Mouse (Mus musculus): ENCODE data around the gene Clp1. TPM values are rescaled to one million over a fixed set of nuclear protein-coding genes. Genes with fewer than 3 reads are reported as not detected.
"Not testable (repeated sequence)": the region's sequence is repeated elsewhere in the genome, so short reads cannot be mapped to it uniquely, and the experiment has no call there.

The Clp1 gene
- polyA plus RNA-seq, 1 experiment from 2014 or later = 39.9 TPM

- H3K4me3 ChIP-seq (replicated peaks) = peak overlapping the region; percentile 52
- no peak for ATAC-seq (ENCODE audit: low FRiP score)
- peaks cover 11% of the 10 kb centered on the region for H3K36me3 ChIP-seq (replicated peaks)
- peak overlapping the region; percentile 59 for H3K4me2 ChIP-seq
- H3K27ac ChIP-seq = peak overlapping the region; percentile 76; the same call in 1 of the 2 replicates
- peak overlapping the region; percentile 45 for H3K9ac ChIP-seq
- H3K4me1 ChIP-seq = peaks cover 80% of the 10 kb centered on the region
- H3K9me3 ChIP-seq = no peaks in the 10 kb centered on the region
- WGBS = 5% methylated on average over 27 of the region's 27 CpGs
- no peaks in the 10 kb centered on the region for H3K27me3 ChIP-seq
Observed at GRCm38 (mm10) chr2:84736312-84737161, 9.4 kb upstream of the Clp1 start.

- H3K9ac ChIP-seq = peak overlapping the region; percentile 70
- H3K9me3 ChIP-seq = no peaks in the 10 kb centered on the region
- H3K36me3 ChIP-seq (replicated peaks) = 0 out of 2 replicates have a peak, but pooled peaks cover 4% of the 10 kb centered on the region
- no peaks in the 10 kb centered on the region for H3K27me3 ChIP-seq
- ATAC-seq (ENCODE audit: low FRiP score) = no peak
- WGBS = 17% methylated on average over 7 of the region's 7 CpGs
- H3K4me2 ChIP-seq = peak overlapping the region; percentile 59
- H3K4me1 ChIP-seq = peaks cover 69% of the 10 kb centered on the region
- H3K27ac ChIP-seq = peak overlapping the region; percentile 81
- peak overlapping the region; percentile 52 for H3K4me3 ChIP-seq (replicated peaks)
Observed at GRCm38 (mm10) chr2:84735346-84735920, 8.3 kb upstream of the Clp1 start.

GRCm38 (mm10) chr2:84734919-84735318 lies 7.8 kb upstream of the Clp1 start:
- Histone ChIP-seq H3K4me2 (peak overlapping the region; percentile 59), H3K36me3 (replicated peaks) (0 out of 2 replicates have a peak, but pooled peaks cover 2% of the 10 kb centered on the region), H3K9me3 (no peaks in the 10 kb centered on the region), H3K4me3 (replicated peaks) (peak overlapping the region; percentile 52), H3K4me1 (peaks cover 64% of the 10 kb centered on the region), H3K9ac (peak overlapping the region; percentile 70), H3K27me3 (no peaks in the 10 kb centered on the region), H3K27ac (peak overlapping the region; percentile 81)
- no peak for ATAC-seq (ENCODE audit: low FRiP score)
- 3% methylated on average over 2 of the region's 2 CpGs for WGBS

GRCm38 (mm10) chr2:84734351-84734864 lies 7.3 kb upstream of the Clp1 start:
- ATAC-seq (ENCODE audit: low FRiP score) = peak; percentile 59
- peaks cover 59% of the 10 kb centered on the region for H3K4me1 ChIP-seq
- peak overlapping the region; percentile 52 for H3K4me3 ChIP-seq (replicated peaks)
- H3K4me2 ChIP-seq = peak overlapping the region; percentile 59
- 0% methylated on average over 11 of the region's 11 CpGs for WGBS
- H3K9me3 ChIP-seq = no peaks in the 10 kb centered on the region
- peak overlapping the region; percentile 81 for H3K27ac ChIP-seq
- peak overlapping the region; percentile 70 for H3K9ac ChIP-seq
- H3K36me3 ChIP-seq (replicated peaks) = no peaks in the 10 kb centered on the region
- H3K27me3 ChIP-seq = no peaks in the 10 kb centered on the region

- peaks cover 52% of the 10 kb centered on the region for H3K4me1 ChIP-seq
- ATAC-seq (ENCODE audit: low FRiP score) = peak; percentile 63
- under 1% methylated on average over 8 of the region's 8 CpGs for WGBS
Observed at GRCm38 (mm10) chr2:84733579-84734300, 6.6 kb upstream of the Clp1 start, which contains the start of gene Ypel4. Gene Ypel4 (plus strand): TSS chr2:84734058.

GRCm38 (mm10) chr2:84732394-84732793 lies 5.2 kb upstream of the Clp1 start:
- Histone ChIP-seq H3K9ac (no peak overlapping the region), H3K36me3 (replicated peaks) (no peaks in the 10 kb centered on the region), H3K4me2 (no peak overlapping the region), H3K27me3 (no peaks in the 10 kb centered on the region), H3K27ac (no peak overlapping the region), H3K4me3 (replicated peaks) (no peak overlapping the region), H3K4me1 (peaks cover 43% of the 10 kb centered on the region), H3K9me3 (no peaks in the 10 kb centered on the region)
- no peak for ATAC-seq (ENCODE audit: low FRiP score)
- WGBS = 92% methylated on average over 1 of the region's 1 CpGs

More at GRCm38 (mm10) chr2:84733579-84734300, 6.6 kb upstream of the Clp1 start, which contains the start of gene Ypel4:
- Histone ChIP-seq H3K27ac (peak within 1 kb of the TSS; percentile 81), H3K9ac (peak within 1 kb of the TSS; percentile 70), H3K9me3 (no peaks in the 10 kb centered on the region), H3K4me3 (replicated peaks) (peak within 1 kb of the TSS; percentile 52), H3K36me3 (replicated peaks) (no peaks in the 10 kb centered on the region), H3K4me2 (peak within 1 kb of the TSS; percentile 59), H3K27me3 (no peaks in the 10 kb centered on the region)

GRCm38 (mm10) chr2:84731206-84731605 lies 4.1 kb upstream of the Clp1 start:
- no peaks in the 10 kb centered on the region for H3K9me3 ChIP-seq
- no peak overlapping the region for H3K4me3 ChIP-seq (replicated peaks)
- H3K27me3 ChIP-seq = no peaks in the 10 kb centered on the region
- 88% methylated on average over 3 of the region's 3 CpGs for WGBS
- H3K9ac ChIP-seq = no peak overlapping the region
- ATAC-seq (ENCODE audit: low FRiP score) = no peak
- H3K4me1 ChIP-seq = peaks cover 36% of the 10 kb centered on the region
- H3K36me3 ChIP-seq (replicated peaks) = no peaks in the 10 kb centered on the region
- no peak overlapping the region for H3K27ac ChIP-seq
- H3K4me2 ChIP-seq = no peak overlapping the region

GRCm38 (mm10) chr2:84728191-84728590 lies 1.0 kb upstream of the Clp1 start:
- Histone ChIP-seq H3K36me3 (replicated peaks) (peaks cover 22% of the 10 kb centered on the region), H3K4me2 (peak overlapping the region; percentile 68; the same call in 1 of the 2 replicates), H3K4me1 (peaks cover 23% of the 10 kb centered on the region)
- H3K9me3 ChIP-seq; H3K27ac ChIP-seq; ATAC-seq (ENCODE audit: low FRiP score); H3K27me3 ChIP-seq; H3K4me3 ChIP-seq (replicated peaks); H3K9ac ChIP-seq: not testable (repeated sequence)
- 81% methylated on average over 5 of the region's 5 CpGs for whole genome bisulfite sequencing

GRCm38 (mm10) chr2:84726716-84727115 lies 434 bp downstream of the Clp1 start:
- Histone ChIP-seq H3K27ac (no peak overlapping the region), H3K9me3 (no peaks in the 10 kb centered on the region), H3K4me3 (replicated peaks) (peak overlapping the region; percentile 56), H3K27me3 (no peaks in the 10 kb centered on the region), H3K4me2 (peak overlapping the region; percentile 68), H3K4me1 (peaks cover 22% of the 10 kb centered on the region), H3K9ac (peak overlapping the region; percentile 61), H3K36me3 (replicated peaks) (peaks cover 27% of the 10 kb centered on the region)
- 7% methylated on average over 9 of the region's 9 CpGs for WGBS
- ATAC-seq (ENCODE audit: low FRiP score) = 0 out of 2 replicates have a peak, but pooled peaks have one; percentile 1

GRCm38 (mm10) chr2:84725770-84726169 lies 1.4 kb downstream of the Clp1 start:
- H3K9ac ChIP-seq = no peak overlapping the region
- no peaks in the 10 kb centered on the region for H3K9me3 ChIP-seq
- H3K4me2 ChIP-seq = peak overlapping the region; percentile 68; the same call in 1 of the 2 replicates
- WGBS = 93% methylated on average over 10 of the region's 10 CpGs
- H3K27me3 ChIP-seq = no peaks in the 10 kb centered on the region
- peaks cover 22% of the 10 kb centered on the region for H3K4me1 ChIP-seq
- H3K27ac ChIP-seq = no peak overlapping the region
- peaks cover 34% of the 10 kb centered on the region for H3K36me3 ChIP-seq (replicated peaks)
- H3K4me3 ChIP-seq (replicated peaks) = peak overlapping the region; percentile 56
- ATAC-seq (ENCODE audit: low FRiP score) = no peak

GRCm38 (mm10) chr2:84723856-84724255 lies 3.3 kb downstream of the Clp1 start:
- H3K4me3 ChIP-seq (replicated peaks) = no peak overlapping the region
- no peak overlapping the region for H3K9ac ChIP-seq
- no peak overlapping the region for H3K27ac ChIP-seq
- H3K27me3 ChIP-seq = no peaks in the 10 kb centered on the region
- peaks cover 22% of the 10 kb centered on the region for H3K4me1 ChIP-seq
- no peaks in the 10 kb centered on the region for H3K9me3 ChIP-seq
- H3K4me2 ChIP-seq = no peak overlapping the region
- no peak for ATAC-seq (ENCODE audit: low FRiP score)
- 95% methylated on average over 14 of the region's 14 CpGs for WGBS
- H3K36me3 ChIP-seq (replicated peaks) = peaks cover 34% of the 10 kb centered on the region

- no peak overlapping the region for H3K27ac ChIP-seq
- H3K9ac ChIP-seq = no peak overlapping the region
- 90% methylated on average over 3 of the region's 3 CpGs for WGBS
- no peaks in the 10 kb centered on the region for H3K9me3 ChIP-seq
- peaks cover 34% of the 10 kb centered on the region for H3K36me3 ChIP-seq (replicated peaks)
- no peak for ATAC-seq (ENCODE audit: low FRiP score)
- H3K4me1 ChIP-seq = peaks cover 15% of the 10 kb centered on the region
- H3K4me2 ChIP-seq = no peak overlapping the region
- no peaks in the 10 kb centered on the region for H3K27me3 ChIP-seq
- no peak overlapping the region for H3K4me3 ChIP-seq (replicated peaks)
Observed at GRCm38 (mm10) chr2:84721182-84721581, 6.0 kb downstream of the Clp1 start.

Data from forebrain, embryonic 12.5 days (tissue).